Mouse (Mus musculus): Measurements from ENCODE around the gene Zscan4b. TPM values are rescaled to one million over a fixed set of nuclear protein-coding genes. Genes with fewer than 3 reads are reported as not detected.
"Not testable (repeated sequence)": the region's sequence is repeated elsewhere in the genome, so short reads cannot be mapped to it uniquely, and the experiment has no call there.

Zscan4b gene
- not detected in 2 replicates for total RNA-seq (2014; fragmentation: Nextera tagmentation)
- not detected in 2 replicates for total RNA-seq (2017)

DNA sequence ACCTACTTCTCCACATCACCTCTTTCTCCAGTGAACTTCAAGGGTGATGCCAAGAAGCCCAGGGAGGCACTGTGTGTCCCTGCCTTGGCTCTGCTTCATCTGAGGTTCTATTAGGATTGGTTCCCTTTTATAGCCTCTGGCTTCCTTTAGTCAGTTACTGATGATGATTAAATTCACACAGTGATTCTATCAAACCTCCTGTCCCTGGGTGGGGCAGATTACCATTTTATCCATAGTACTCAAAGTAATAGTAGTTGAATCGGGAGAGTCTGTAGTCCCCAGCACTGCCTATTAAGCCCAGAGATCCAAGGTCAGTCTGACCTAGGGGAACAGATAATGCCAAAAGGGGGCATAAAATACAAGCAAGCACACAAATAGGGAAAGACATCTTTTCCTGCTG, at the start of gene Zscan4b:
Gene Zscan4b, minus strand, starts transcription at position 101 of the 400 bp plus-strand sequence.
- ATAC-seq (replicated peaks; ENCODE audit: poor library complexity, severe bottlenecking), result not testable (repeated sequence)

Other genes starting within 250 kb of the Zscan4b start
- not detected in 2 replicates for gene Nlrp4b, start 217.3 kb downstream of the Zscan4b start, total RNA-seq (2014; fragmentation: Nextera tagmentation)
- not detected in 2 replicates for gene Nlrp4b, start 217.3 kb downstream of the Zscan4b start, total RNA-seq (2017)
- not detected in 2 replicates for gene Vmn1r71, start 150.7 kb downstream of the Zscan4b start, total RNA-seq (2014; fragmentation: Nextera tagmentation)
- gene Vmn1r71, start 150.7 kb downstream of the Zscan4b start, total RNA-seq (2017), result not detected in 2 replicates
- gene Zscan4c, start 100.7 kb upstream of the Zscan4b start, total RNA-seq (2014; fragmentation: Nextera tagmentation), result not detected in 2 replicates
- gene Zscan4c, start 100.7 kb upstream of the Zscan4b start, total RNA-seq (2017), result not detected in 2 replicates
- not detected in 2 replicates for gene Zscan4-ps1, start 164.6 kb upstream of the Zscan4b start, total RNA-seq (2014; fragmentation: Nextera tagmentation)
- not detected in 2 replicates for gene Zscan4-ps1, start 164.6 kb upstream of the Zscan4b start, total RNA-seq (2017)

All from granulocyte monocyte progenitor cell, adult 5-6 weeks (primary cell).